Mouse (Mus musculus): ENCODE results near the gene Qtrt1. TPM values are rescaled to one million over a fixed set of nuclear protein-coding genes. Genes with fewer than 3 reads are reported as not detected.

Gene Qtrt1
- 49.5 and 52.2 TPM in 2 replicates for polyA plus RNA-seq (2015; fragmentation: Nextera tagmentation; extraction: Ambion mirVana)

DNA sequence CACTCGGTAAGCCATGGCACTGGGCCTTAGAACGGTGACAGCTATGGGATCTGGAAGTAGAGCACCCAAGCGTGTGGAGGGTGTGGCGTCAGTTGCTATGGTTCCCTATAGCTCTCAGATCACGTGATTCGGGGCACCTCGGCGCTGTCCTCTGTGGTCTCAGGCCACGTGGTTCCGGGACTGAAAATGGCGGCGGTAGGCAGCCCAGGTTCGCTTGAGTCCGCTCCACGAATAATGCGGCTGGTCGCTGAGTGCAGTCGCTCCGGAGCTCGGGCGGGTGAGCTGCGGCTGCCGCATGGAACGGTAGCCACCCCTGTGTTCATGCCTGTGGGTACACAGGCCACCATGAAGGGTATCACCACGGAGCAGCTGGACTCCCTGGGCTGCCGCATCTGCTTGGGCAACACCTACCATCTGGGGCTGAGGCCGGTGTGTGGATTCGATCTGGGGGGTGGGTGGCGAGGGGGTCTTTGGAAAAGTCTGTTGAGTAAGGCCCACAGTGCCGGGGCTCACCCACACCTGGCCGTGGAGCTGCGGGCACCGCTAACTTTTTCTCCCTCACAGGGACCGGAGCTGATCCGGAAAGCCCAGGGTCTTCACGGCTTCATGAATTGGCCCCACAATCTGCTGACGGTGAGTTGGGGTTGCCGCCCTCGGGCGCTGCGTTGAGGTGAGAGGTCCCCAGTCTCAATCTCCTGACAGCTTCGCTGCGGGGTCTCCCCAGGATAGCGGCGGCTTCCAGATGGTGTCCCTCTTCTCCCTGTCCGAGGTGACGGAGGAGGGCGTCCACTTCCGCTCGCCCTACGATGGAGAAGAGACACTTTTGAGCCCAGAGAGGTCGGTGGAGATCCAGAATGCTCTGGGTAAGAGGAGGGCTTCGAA lies at the start of gene Qtrt1:
Qtrt1 (plus strand) TSS at position 169 of the 882 bp plus-strand sequence.
- peak within 1 kb of the TSS; percentile 75 for H3K4me3 ChIP-seq
- H3K4me2 ChIP-seq (replicated peaks) = peak within 1 kb of the TSS; percentile 83
- H3K36me3 ChIP-seq = peaks cover 30% of the 10 kb centered on the region
- no peaks in the 10 kb centered on the region for H3K27me3 ChIP-seq
- peak; percentile 95 for ATAC-seq (ENCODE audit: low FRiP score, low read depth)
- peak within 1 kb of the TSS; percentile 80 for H3K9ac ChIP-seq
- H3K27ac ChIP-seq = peak within 1 kb of the TSS; percentile 6; the same call in 1 of the 2 replicates
- 2% methylated on average over 53 of the region's 53 CpGs for WGBS
- H3K9me3 ChIP-seq = no peaks in the 10 kb centered on the region
- peaks cover 14% of the 10 kb centered on the region for H3K4me1 ChIP-seq

DNA sequence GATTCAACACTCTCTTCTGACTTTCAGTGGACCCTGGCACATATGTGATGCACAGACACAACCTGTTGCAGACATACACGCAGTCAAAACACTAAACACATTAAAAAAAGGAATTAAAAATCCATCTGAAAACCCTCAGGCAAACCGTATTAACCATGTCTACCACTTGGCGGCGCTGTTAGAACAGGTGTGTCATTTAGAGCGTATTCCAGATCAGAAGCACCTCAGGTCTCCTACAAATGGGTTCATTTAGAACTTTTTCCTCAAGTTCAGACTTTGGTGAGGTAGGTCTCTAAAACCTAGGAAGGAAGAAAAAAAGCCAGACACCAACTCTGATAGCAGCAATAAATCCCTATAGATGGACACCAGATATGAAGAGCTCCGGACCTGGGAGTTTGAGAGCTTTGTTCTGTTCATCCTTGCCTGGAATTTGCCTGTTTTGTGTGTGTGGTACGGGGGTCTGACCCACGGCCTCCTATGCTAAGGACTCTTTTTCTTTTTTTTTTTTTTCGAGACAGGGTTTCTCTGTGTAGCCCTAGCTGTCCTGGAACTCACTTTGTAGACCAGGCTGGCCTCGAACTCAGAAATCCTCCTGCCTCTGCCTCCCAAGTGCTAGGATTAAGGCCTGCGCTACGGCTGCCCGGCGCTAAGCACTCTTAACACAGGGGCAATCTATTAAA lies 45.0 kb upstream of the Qtrt1 start:
- Histone ChIP-seq H3K4me1 (peaks cover 24% of the 10 kb centered on the region), H3K27ac (peak overlapping the region; percentile 82), H3K27me3 (peaks cover 10% of the 10 kb centered on the region; the same call in 1 of the 2 replicates), H3K4me3 (peak overlapping the region; percentile 42), H3K9me3 (no peaks in the 10 kb centered on the region), H3K36me3 (peaks cover 6% of the 10 kb centered on the region), H3K9ac (peak overlapping the region; percentile 61), H3K4me2 (replicated peaks) (peak overlapping the region; percentile 68)
- WGBS = 31% methylated on average over 14 of the region's 14 CpGs
- ATAC-seq (ENCODE audit: low FRiP score, low read depth) = no peak

DNA sequence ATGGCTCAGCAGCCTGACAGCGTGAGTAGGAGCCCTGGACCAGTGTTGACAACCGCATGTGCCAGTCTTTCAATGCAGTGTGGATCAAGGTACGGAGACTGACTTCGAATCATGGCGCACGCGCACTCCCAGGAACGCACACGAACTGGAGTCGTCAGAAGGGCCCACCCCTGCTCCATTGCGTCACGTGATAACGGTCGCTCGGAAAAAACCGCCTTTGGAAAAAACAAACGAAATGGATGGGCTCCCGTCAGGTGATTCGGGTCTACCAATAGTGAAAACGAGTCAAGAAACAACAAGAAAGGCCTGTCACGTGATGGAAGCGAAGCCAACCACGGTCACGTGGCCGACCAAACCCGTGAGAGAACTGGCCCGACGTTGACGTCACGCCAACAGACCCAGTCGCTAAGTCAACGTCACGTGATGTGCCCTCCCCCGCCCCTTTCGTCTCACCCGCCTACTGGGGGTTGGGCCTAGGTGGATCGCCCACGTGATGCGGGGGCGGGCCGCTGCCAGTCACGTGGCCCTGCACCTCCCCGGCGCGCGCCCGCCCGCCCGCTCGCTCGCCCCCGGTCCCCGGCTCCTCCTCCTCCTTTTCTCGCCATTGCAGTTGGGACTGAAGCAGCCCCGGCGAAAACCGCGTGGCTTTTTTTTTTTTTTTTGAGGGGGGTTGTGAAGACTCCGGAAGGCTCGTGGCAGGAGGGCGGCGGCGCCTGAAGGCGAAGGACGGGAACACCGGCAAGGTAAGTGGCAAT lies 44.1 kb upstream of the Qtrt1 start, which contains the start of gene Ilf3:
Ilf3 (plus strand) TSS at position 515 of the 755 bp plus-strand sequence.
- H3K27me3 ChIP-seq = peaks cover 4% of the 10 kb centered on the region; the same call in 1 of the 2 replicates
- H3K27ac ChIP-seq = peak within 1 kb of the TSS; percentile 82
- under 1% methylated on average over 52 of the region's 66 CpGs for WGBS

DNA sequence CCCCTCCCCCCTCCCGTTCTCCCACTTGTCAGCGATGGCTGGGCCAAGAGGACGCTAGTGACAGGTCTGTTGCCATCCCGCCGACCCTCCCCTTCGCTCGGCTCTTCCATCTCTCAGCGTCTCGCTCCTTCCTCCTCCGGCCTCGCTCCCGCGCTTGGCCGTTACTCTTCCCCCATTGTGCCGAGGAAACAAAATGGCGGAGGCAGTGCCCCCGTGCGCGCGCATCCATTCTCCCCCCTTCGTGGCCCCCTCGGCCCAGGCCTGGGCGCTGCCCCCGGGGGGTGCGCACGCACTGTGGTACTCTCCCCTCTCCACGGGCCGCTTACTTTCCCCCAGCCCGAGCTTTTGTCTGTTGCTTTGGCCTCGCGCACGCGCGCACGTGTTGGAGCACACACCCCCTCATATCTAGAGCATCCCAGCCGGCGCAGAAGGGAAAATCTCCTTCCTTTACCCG lies 43.5 kb upstream of the Qtrt1 start:
- Histone ChIP-seq H3K9me3 (no peaks in the 10 kb centered on the region), H3K4me1 (peaks cover 32% of the 10 kb centered on the region)
- 1% methylated on average over 38 of the region's 38 CpGs for WGBS

More for the DNA sequence above, 44.1 kb upstream of the Qtrt1 start, which contains the start of gene Ilf3:
- peak within 1 kb of the TSS; percentile 71 for H3K4me3 ChIP-seq
- H3K9ac ChIP-seq = peak within 1 kb of the TSS; percentile 81
- H3K9me3 ChIP-seq = no peaks in the 10 kb centered on the region
- peak within 1 kb of the TSS; percentile 88 for H3K4me2 ChIP-seq (replicated peaks)
- H3K36me3 ChIP-seq = peaks cover 14% of the 10 kb centered on the region
- peaks cover 26% of the 10 kb centered on the region for H3K4me1 ChIP-seq
- peak; percentile 95 for ATAC-seq (ENCODE audit: low FRiP score, low read depth)

DNA sequence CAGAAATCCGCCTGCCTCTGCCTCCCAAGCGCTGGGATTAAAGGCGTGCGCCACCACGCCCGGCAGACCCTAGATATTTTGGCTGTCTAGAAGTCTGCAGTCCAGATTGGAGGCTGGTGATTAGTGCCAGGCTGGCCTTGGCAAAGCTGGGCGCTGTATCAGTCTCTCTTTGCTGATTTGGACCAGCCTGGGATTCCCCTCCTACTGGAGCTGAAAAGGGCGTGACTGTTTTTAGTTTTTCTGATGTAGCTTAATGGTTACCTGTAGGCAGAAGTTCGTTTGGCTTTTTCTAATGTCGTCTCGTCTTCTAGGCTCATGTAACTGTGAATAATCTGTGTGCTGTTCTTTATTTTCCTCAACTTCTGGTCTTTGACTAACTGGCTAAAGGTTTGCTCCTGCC lies 42.6 kb upstream of the Qtrt1 start:
- WGBS = 66% methylated on average over 11 of the region's 11 CpGs
- Histone ChIP-seq H3K9me3 (no peaks in the 10 kb centered on the region), H3K4me1 (peaks cover 32% of the 10 kb centered on the region), H3K27me3 (no peaks in the 10 kb centered on the region), H3K4me2 (replicated peaks) (peak overlapping the region; percentile 88), H3K4me3 (peak overlapping the region; percentile 71), H3K36me3 (peaks cover 25% of the 10 kb centered on the region), H3K27ac (no peak overlapping the region), H3K9ac (peak overlapping the region; percentile 81)
- ATAC-seq (ENCODE audit: low FRiP score, low read depth) = no peak

More for the DNA sequence above, 43.5 kb upstream of the Qtrt1 start:
- peak overlapping the region; percentile 81 for H3K9ac ChIP-seq
- ATAC-seq (ENCODE audit: low FRiP score, low read depth) = peak; percentile 60
- peak overlapping the region; percentile 71 for H3K4me3 ChIP-seq
- peaks cover 21% of the 10 kb centered on the region for H3K36me3 ChIP-seq
- H3K4me2 ChIP-seq (replicated peaks) = peak overlapping the region; percentile 88
- H3K27ac ChIP-seq = peak overlapping the region; percentile 81
- no peaks in the 10 kb centered on the region for H3K27me3 ChIP-seq

DNA sequence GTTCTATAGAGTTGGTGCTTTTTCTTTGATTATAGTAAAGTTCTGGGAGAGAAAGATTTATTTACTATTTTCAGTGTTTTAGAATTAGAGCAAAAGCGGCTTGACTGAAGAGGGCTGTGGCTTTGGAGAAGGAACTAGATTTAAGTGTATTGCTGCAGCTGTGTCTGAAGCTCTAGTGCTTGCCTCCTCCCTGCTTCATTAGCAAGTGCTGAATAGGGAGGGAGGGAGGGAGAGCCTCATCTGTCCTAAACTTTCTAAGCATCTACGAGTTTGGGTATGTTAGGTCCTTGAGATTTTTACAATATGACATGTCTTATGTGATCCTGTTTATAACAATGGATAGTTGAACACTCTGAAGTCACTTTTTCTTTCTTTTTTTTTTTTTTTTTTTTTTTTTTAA lies 40.8 kb upstream of the Qtrt1 start:
- H3K9ac ChIP-seq = no peak overlapping the region
- no peak for ATAC-seq (ENCODE audit: low FRiP score, low read depth)
- no peaks in the 10 kb centered on the region for H3K27me3 ChIP-seq
- no peaks in the 10 kb centered on the region for H3K9me3 ChIP-seq
- 88% methylated on average over 2 of the region's 2 CpGs for WGBS
- no peak overlapping the region for H3K4me3 ChIP-seq
- peaks cover 32% of the 10 kb centered on the region for H3K4me1 ChIP-seq
- H3K4me2 ChIP-seq (replicated peaks) = peak overlapping the region; percentile 88; the same call in 1 of the 2 replicates
- H3K36me3 ChIP-seq = peaks cover 33% of the 10 kb centered on the region
- no peak overlapping the region for H3K27ac ChIP-seq

DNA sequence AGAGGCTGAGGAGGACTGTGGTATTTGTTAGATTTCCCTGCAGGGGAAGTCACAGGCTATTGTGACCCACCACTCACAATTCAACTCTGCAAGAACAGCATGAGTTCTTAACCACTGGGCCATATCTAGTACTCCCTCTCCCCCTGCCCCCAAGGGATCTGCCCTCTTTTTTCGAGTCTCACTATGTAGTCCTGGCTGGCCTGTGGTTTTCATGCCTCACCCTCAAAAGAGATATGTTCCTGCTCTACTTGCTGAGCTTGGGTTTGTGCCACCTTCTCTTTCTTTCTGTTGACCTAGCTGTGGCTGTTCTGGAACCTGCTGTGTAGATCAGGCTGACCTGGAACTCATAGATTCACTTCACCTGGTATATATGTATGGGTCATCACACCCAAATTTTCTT lies 39.1 kb upstream of the Qtrt1 start:
- H3K27me3 ChIP-seq = no peaks in the 10 kb centered on the region
- H3K4me1 ChIP-seq = peaks cover 28% of the 10 kb centered on the region
- H3K9ac ChIP-seq = no peak overlapping the region
- H3K36me3 ChIP-seq = peaks cover 37% of the 10 kb centered on the region
- H3K4me3 ChIP-seq = no peak overlapping the region
- 77% methylated on average over 1 of the region's 1 CpGs for WGBS
- H3K27ac ChIP-seq = no peak overlapping the region
- no peak overlapping the region for H3K4me2 ChIP-seq (replicated peaks)
- no peaks in the 10 kb centered on the region for H3K9me3 ChIP-seq
- no peak for ATAC-seq (ENCODE audit: low FRiP score, low read depth)

DNA sequence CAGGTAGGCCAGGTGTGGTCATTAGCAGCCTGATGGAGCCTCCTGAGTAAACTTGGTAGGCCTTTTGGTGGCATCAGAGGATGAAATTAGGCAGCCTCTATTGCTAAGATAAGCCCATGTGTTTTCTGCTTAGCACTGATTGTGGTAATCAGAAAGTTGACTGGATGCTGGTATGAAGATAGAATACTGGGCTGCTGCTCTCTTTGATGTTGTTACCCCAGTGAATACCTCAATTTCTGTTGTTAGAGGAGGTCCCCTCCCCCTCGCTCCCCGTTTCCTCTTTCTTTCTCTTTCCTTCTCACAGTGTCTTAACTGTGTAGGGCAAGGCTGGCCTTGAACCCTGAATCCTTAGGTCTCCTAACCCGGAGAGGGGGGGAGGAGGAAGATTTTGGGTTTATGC lies 32.4 kb upstream of the Qtrt1 start:
- ATAC-seq (ENCODE audit: low FRiP score, low read depth) = no peak
- Histone ChIP-seq H3K9ac (no peak overlapping the region), H3K4me3 (no peak overlapping the region), H3K36me3 (peaks cover 51% of the 10 kb centered on the region), H3K27me3 (no peaks in the 10 kb centered on the region), H3K9me3 (no peaks in the 10 kb centered on the region), H3K4me2 (replicated peaks) (no peak overlapping the region), H3K4me1 (peaks cover 13% of the 10 kb centered on the region), H3K27ac (no peak overlapping the region)
- WGBS = 93% methylated on average over 3 of the region's 3 CpGs

DNA sequence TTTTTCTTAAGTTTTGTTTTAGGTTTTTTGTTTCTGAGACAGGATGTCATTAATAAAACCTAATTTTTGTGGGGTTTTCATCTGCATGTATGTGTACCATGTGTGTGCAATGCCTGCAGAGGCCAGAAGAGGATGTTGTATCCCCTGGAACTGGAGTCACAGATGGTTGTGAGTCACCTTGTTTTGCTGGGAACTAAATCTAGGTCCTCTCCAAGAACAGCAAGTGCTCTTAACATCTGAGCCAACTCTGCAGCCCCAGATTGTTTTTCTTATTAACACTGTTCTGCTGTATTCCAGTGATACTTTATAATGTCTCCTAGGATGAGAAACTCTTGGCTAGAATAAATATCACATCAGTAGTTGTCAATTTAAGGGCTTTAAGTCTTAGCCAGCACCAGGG lies 30.8 kb upstream of the Qtrt1 start:
- ATAC-seq (ENCODE audit: low FRiP score, low read depth) = no peak
- Histone ChIP-seq H3K27me3 (no peaks in the 10 kb centered on the region), H3K4me3 (no peak overlapping the region), H3K27ac (no peak overlapping the region), H3K36me3 (peaks cover 43% of the 10 kb centered on the region), H3K4me2 (replicated peaks) (no peak overlapping the region), H3K9ac (no peak overlapping the region), H3K9me3 (no peaks in the 10 kb centered on the region), H3K4me1 (peaks cover 15% of the 10 kb centered on the region)

DNA sequence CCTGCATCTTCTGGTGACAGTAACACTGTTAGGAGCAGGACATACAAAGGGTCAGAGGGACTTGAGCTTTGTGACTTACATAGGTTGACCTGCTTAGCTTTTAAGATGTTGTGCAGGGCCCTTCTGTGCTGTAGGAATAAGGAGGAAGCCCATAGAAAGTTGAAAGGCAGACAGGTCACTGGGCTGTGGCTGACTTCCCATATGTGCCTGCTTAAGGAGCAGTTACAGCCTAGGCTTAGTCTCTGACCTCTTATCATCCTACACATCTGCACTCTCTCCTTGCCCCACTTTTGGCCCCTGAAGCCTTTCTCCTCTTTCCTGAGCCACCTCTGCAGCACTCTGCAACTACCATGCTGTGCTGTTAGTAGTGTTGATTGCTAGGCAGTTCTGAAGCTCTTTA lies 27.7 kb upstream of the Qtrt1 start:
- Histone ChIP-seq H3K27ac (no peak overlapping the region), H3K9me3 (no peaks in the 10 kb centered on the region), H3K27me3 (no peaks in the 10 kb centered on the region), H3K36me3 (peaks cover 47% of the 10 kb centered on the region), H3K4me2 (replicated peaks) (no peak overlapping the region), H3K9ac (no peak overlapping the region), H3K4me1 (peaks cover 8% of the 10 kb centered on the region; the same call in 1 of the 2 replicates), H3K4me3 (no peak overlapping the region)
- ATAC-seq (ENCODE audit: low FRiP score, low read depth) = no peak

DNA sequence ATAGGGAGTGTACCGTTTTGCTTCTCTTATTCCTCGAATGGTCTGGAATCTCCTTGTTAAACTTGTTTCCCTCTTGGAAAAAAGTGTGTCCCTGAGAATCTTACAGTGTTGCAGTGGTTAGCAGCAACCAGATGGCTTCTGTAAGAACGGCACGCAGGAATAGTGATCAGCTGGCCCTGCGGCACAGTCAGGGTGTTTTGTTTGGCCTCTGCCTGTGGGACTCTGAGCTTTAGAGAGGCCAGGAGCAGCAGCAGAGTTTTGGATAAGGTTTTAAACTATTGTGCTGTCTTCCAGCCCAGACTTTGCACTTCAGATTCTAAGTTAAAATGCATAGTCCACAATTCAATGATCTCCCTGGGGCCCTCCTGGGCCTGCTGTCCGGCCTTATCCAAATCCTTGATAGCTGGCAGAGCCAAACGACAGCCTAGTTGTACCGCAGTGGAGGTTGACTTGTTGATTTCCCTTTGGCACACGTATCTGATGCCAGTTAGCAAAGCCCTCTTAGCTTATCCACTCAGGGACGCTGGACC lies 18.9 kb upstream of the Qtrt1 start:
- Histone ChIP-seq H3K27ac (no peak overlapping the region), H3K4me1 (no peaks in the 10 kb centered on the region), H3K4me2 (replicated peaks) (no peak overlapping the region), H3K9ac (no peak overlapping the region), H3K9me3 (no peaks in the 10 kb centered on the region), H3K4me3 (no peak overlapping the region), H3K36me3 (peaks cover 100% of the 10 kb centered on the region), H3K27me3 (no peaks in the 10 kb centered on the region)
- ATAC-seq (ENCODE audit: low FRiP score, low read depth) = no peak
- WGBS = 93% methylated on average over 10 of the region's 10 CpGs

Measured in limb, embryonic 13.5 days (tissue).